Mouse (Mus musculus) heart, postnatal 0 days (tissue): ENCODE data around the gene Nup153. TPM values are rescaled to one million over a fixed set of nuclear protein-coding genes. Genes with fewer than 3 reads are reported as not detected.

Experiments
- ATAC-seq: fragments of 200-750 bp; cut with Nextera tagmentation; 2 replicates; pipeline ENCODE4 v1.8.0; 2017; ENCODE audit warnings: low read depth, moderate number of reproducible peaks, moderate library complexity; ENCODE audit not compliant: insufficient read depth
- DNase-seq: peaks from one replicate; pipeline ENCODE4 v3.0.0-alpha.2; 2016; ENCODE audit warnings: low spot score
- H3K27ac ChIP-seq: fragments of 300-500 bp; sonication (generic); 2 replicates; pipeline ENCODE4 v1.5.1; 2014; ENCODE audit warnings: low read depth, mild to moderate bottlenecking
- H3K27me3 ChIP-seq: fragments of 300-500 bp; sonication (generic); 2 replicates; pipeline ENCODE4 v1.6.1; 2014; ENCODE audit warnings: low read length, mixed read lengths; ENCODE audit not compliant: control insufficient read depth, insufficient read depth
- H3K36me3 ChIP-seq: fragments of 300-500 bp; sonication (generic); replicated peaks from 2 replicates; pipeline ENCODE4 v1.6.1; 2014; ENCODE audit warnings: low read length, mixed read lengths; ENCODE audit not compliant: control insufficient read depth, insufficient read depth
- H3K4me1 ChIP-seq: fragments of 300-500 bp; sonication (generic); 2 replicates; pipeline ENCODE4 v1.6.1; 2014; ENCODE audit warnings: antibody characterized with exemption; ENCODE audit not compliant: control insufficient read depth, insufficient read depth
- H3K4me2 ChIP-seq: fragments of 300-500 bp; sonication (generic); 2 replicates; pipeline ENCODE4 v1.6.1; 2014; ENCODE audit warnings: low read depth, mild to moderate bottlenecking, low read length, moderate library complexity
- H3K4me3 ChIP-seq: fragments of 300-500 bp; sonication (generic); 2 replicates; pipeline ENCODE4 v1.5.1; 2014; ENCODE audit warnings: low read depth, low read length
- H3K9ac ChIP-seq: fragments of 300-500 bp; sonication (generic); replicated peaks from 2 replicates; pipeline ENCODE4 v1.6.1; 2014; ENCODE audit warnings: low read depth, low read length, mixed read lengths
- H3K9me3 ChIP-seq: fragments of 300-500 bp; sonication (generic); replicated peaks from 2 replicates; pipeline ENCODE4 v1.6.1; 2016; ENCODE audit warnings: low read length; ENCODE audit not compliant: control insufficient read depth
- CTCF ChIP-seq: IDR thresholded peaks from 2 replicates; pipeline ENCODE4 v1.5.1; 2016; ENCODE audit warnings: antibody characterized with exemption, control low read depth, low read depth
- EP300 ChIP-seq: IDR thresholded peaks from 2 replicates; pipeline ENCODE4 v1.6.1; 2016; ENCODE audit warnings: antibody characterized with exemption, low read depth
- WGBS: fragments of 180-500 bp; shearing (Covaris S2); extraction: QIAGEN DNeasy Blood & Tissue Kit; methylation state at CpG from one replicate; pipeline ENCODE4 v1.1.7; 2014; 5-methylcytosine and 5-hydroxymethylcytosine counted together
- polyA plus RNA-seq: library from polyadenylated mRNA; unstranded; fragments of >200 nt; fragmentation: Nextera tagmentation; extraction: Ambion mirVana; gene quantifications from 2 replicates; pipeline ENCODE4 v1.2.1, GENCODE M21; 2015
- total RNA-seq: library from RNA; depleted of rRNA; stranded (reverse); fragments of >200 nt; gene quantifications from 2 replicates; pipeline ENCODE4 v1.2.3, GENCODE M21; 2014; ENCODE audit warnings: low replicate concordance

Nup153 gene
- total and polyA plus RNA-seq, 2 experiments from 2014 or later: 5.3 to 26.6 TPM

DNA sequence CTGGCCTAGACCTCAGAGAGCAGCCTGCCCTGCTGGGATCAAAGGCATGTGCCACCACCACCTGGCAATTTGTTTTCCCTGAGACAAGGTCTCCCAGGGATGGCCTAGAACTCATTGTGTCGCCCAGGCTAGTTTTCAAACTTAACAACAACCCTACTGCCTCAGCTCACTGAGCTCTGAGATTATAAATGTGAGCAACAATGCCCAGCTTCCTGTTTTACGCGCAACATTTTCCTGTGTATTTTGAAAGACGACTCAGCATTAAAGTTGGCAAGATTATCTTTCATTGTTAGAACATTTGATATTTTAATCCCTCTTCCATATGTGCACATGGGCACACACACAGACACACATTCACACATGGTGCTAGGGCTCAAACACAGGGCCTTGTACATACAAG lies 9.7 kb upstream of the Nup153 start:
- H3K4me2 ChIP-seq: no peak overlapping the region
- H3K9ac ChIP-seq: no peak overlapping the region
- H3K4me1 ChIP-seq: no peaks in the 10 kb centered on the region
- TF ChIP-seq CTCF (no peak), EP300 (no peak)
- H3K4me3 ChIP-seq: no peak overlapping the region
- H3K27me3 ChIP-seq: no peaks in the 10 kb centered on the region
- DNase-seq (no peak), ATAC-seq (no peak)
- no peaks in the 10 kb centered on the region for H3K9me3 ChIP-seq
- WGBS: 73% methylated on average over 4 of the region's 4 CpGs
- no peak overlapping the region for H3K27ac ChIP-seq
- H3K36me3 ChIP-seq: no peaks in the 10 kb centered on the region

DNA sequence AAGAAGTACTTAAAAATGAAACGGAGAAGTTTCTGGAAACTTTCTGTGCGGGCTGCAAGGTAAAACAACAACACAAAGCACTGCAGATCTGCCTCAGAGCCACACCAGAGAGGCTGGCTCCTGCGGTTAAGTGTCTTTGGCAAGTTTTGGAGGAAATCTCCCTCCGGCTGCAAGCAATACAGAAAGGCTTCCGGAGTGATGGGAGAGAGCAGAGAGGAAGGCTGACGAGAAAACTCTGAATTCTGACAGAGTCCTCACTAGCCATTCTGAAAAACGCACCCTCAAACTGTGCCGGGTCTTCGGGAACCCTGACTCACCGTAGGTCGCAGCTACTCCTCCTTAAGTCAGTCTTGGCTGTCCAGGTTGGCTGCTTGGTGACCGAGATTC lies 8.7 kb upstream of the Nup153 start:
- peak overlapping the region; percentile 74 for H3K27ac ChIP-seq
- 3% methylated on average over 12 of the region's 12 CpGs for WGBS

DNA sequence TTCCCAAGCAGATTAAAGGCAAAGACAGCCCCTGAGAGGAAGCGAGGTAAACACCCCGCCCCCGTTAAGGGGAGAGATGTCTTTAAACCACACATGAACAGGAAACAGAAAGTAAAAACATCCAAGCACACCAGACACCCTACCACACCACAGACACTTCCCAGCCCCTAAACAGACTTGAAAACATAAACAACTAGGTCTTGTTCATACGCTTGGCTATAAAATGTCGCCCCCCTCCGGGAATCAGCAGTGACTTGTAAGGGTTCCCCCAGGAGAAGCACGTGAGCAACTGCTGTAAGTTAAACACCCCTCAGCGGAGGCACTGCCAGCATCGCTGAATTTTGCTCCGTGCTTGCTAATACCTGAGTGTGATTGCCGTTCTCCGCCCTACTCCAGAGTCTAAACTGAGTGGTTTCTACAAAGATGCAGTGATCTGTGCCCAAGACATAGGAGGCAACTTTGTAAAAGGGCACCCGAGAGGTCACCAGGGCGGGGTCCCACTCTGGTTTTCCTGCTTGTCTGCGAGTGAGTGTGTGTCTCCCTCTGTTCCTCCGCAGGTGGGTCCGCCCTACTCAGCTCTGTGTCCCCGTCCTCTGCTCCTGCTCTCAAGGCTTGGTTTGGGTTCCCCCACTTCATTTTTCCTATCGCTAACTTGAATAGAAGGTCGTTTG lies 8.2 kb upstream of the Nup153 start:
- 0 out of 2 replicates have a peak, but pooled peaks have one; percentile 17 for TF ChIP-seq CTCF
- TF ChIP-seq EP300: no peak
- Histone ChIP-seq H3K9me3 (no peaks in the 10 kb centered on the region), H3K4me3 (peak overlapping the region; percentile 67), H3K27me3 (no peaks in the 10 kb centered on the region), H3K27ac (peak overlapping the region; percentile 74), H3K9ac (peak overlapping the region; percentile 70), H3K36me3 (no peaks in the 10 kb centered on the region), H3K4me1 (no peaks in the 10 kb centered on the region), H3K4me2 (peak overlapping the region; percentile 94)
- under 1% methylated on average over 20 of the region's 20 CpGs for WGBS
- DNase-seq: peak; percentile 63
- ATAC-seq: peak; percentile 70

More for the DNA sequence above, 8.7 kb upstream of the Nup153 start:
- H3K36me3 ChIP-seq: no peaks in the 10 kb centered on the region
- no peaks in the 10 kb centered on the region for H3K4me1 ChIP-seq
- peak overlapping the region; percentile 94 for H3K4me2 ChIP-seq
- TF ChIP-seq CTCF (no peak), EP300 (no peak)
- no peaks in the 10 kb centered on the region for H3K9me3 ChIP-seq
- no peaks in the 10 kb centered on the region for H3K27me3 ChIP-seq
- ATAC-seq (no peak; the same call in 1 of the 2 replicates), DNase-seq (peak; percentile 26)
- peak overlapping the region; percentile 67 for H3K4me3 ChIP-seq
- H3K9ac ChIP-seq: peak overlapping the region; percentile 70

DNA sequence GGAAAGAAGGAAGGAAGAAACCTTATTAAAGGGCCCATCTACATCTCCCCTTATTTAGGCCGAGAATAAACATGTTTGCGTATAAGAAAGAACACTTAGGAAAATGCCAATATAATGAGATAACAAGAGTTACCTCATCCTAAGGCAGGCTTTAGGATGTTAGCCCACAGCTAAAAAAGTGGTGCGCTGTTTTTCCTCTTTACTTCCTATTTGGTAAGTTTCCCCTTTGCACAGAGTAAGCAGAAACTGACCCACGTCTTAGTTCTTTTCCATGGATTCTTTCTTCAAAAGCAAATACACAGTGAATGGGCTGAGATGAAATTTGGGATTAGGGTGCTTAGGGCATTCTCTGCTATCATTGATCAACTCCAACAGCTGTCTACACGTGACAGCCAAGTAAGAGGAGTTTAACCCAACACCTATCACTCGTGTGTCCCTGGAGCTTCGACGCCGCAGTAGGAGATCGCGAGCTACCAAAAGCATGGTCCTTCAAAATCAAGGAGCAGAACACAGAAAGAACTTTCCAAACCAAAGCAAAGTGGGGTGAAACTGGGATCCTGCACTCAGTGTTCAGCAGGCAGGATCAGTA lies 7.6 kb upstream of the Nup153 start:
- no peak for ATAC-seq
- Histone ChIP-seq H3K27me3 (no peaks in the 10 kb centered on the region), H3K9ac (peak overlapping the region; percentile 70), H3K36me3 (no peaks in the 10 kb centered on the region), H3K27ac (peak overlapping the region; percentile 74), H3K4me2 (peak overlapping the region; percentile 94), H3K4me3 (peak overlapping the region; percentile 67), H3K9me3 (no peaks in the 10 kb centered on the region), H3K4me1 (no peaks in the 10 kb centered on the region)
- no peak for DNase-seq
- WGBS: 32% methylated on average over 11 of the region's 11 CpGs
- no peak for TF ChIP-seq CTCF
- TF ChIP-seq EP300: no peak

DNA sequence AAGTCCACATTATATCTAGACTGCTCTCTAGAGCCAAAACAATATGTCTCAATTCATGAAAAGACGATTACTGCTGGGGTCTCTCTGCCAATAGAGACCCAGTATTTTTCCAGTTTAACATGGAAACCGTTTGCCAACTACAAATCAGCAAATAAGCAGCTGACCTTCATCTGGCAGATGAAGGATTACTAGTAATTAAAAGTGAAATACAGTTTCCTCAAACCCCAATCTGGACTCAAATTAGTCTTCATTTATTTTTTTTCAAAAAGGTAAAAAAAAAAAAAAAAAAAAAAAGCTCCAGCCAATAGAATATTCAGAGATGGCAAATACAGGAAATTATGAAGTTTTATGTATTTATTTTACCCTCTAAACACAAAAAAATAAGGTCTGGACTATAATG lies 2.3 kb upstream of the Nup153 start:
- H3K4me1 ChIP-seq: peaks cover 8% of the 10 kb centered on the region
- H3K27ac ChIP-seq: no peak overlapping the region
- no peak overlapping the region for H3K4me2 ChIP-seq
- no peaks in the 10 kb centered on the region for H3K27me3 ChIP-seq
- TF ChIP-seq EP300 (no peak), CTCF (no peak)
- H3K9me3 ChIP-seq: no peaks in the 10 kb centered on the region
- no peak overlapping the region for H3K9ac ChIP-seq
- WGBS: 56% methylated on average over 2 of the region's 2 CpGs
- ATAC-seq (no peak), DNase-seq (no peak)
- no peak overlapping the region for H3K4me3 ChIP-seq
- no peaks in the 10 kb centered on the region for H3K36me3 ChIP-seq
